Mouse (Mus musculus): ENCODE results near the gene Mbnl2. TPM values are rescaled to one million over a fixed set of nuclear protein-coding genes. Genes with fewer than 3 reads are reported as not detected.

Mbnl2 gene
- total RNA-seq, 2 experiments from 2014 or later: 248 to 251 TPM

DNA sequence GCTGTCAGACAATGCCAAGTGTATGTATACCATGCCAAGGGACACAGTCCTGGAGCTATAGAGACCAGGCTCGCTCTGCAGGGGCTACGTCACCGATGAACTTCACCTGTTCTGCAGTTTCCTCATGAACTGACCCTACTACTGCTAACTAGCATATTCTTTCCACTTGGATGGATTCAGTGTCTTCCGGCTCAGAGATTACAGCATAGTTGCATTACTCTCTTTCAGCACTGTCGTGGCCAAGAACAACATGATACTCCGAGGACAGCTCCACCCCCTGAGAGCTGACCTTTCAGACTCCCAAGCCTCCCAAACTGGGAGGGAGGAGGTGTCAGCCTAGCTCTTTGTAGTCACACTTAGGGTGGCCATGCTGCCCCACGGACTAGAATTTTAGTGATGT is 60.9 kb downstream of the Mbnl2 start:
- peak overlapping the region; percentile 45; the same call in 1 of the 2 replicates for H3K27ac ChIP-seq
- intact Hi-C loops (cut with DNase I): no loop called here

DNA sequence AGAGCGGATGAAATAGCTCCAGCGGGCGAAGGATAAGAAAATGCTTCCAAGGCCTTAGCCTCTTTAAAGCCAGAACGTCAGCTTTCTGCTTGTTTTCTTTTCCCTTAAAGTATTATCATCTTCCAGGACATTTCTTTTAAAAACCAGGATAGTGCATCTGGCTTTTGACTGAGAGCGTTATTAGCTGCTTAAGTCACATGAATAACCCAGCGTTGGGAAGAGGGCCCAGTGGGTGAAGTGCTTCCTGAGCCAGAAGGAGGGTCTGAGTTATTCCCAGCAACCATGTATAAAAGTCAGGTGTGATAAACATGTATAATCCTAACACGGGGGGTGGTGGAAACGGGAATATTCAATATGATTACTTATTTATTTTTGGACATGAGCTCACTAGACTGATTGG is 61.4 kb downstream of the Mbnl2 start:
- intact Hi-C loops (cut with DNase I): no loop called here
- DNase-seq (ENCODE audit: extremely low spot score in 1 of 2, low spot score in 2 of 2): no peak
- peak overlapping the region; percentile 45; the same call in 1 of the 2 replicates for H3K27ac ChIP-seq
- TF ChIP-seq CTCF (IDR thresholded peaks at IDR 0.05): no peak
- H3K4me3 ChIP-seq: no peak overlapping the region

More for the DNA sequence above, 60.9 kb downstream of the Mbnl2 start:
- no peak for DNase-seq (ENCODE audit: extremely low spot score in 1 of 2, low spot score in 2 of 2)
- no peak overlapping the region for H3K4me3 ChIP-seq
- no peak for TF ChIP-seq CTCF (IDR thresholded peaks at IDR 0.05)

DNA sequence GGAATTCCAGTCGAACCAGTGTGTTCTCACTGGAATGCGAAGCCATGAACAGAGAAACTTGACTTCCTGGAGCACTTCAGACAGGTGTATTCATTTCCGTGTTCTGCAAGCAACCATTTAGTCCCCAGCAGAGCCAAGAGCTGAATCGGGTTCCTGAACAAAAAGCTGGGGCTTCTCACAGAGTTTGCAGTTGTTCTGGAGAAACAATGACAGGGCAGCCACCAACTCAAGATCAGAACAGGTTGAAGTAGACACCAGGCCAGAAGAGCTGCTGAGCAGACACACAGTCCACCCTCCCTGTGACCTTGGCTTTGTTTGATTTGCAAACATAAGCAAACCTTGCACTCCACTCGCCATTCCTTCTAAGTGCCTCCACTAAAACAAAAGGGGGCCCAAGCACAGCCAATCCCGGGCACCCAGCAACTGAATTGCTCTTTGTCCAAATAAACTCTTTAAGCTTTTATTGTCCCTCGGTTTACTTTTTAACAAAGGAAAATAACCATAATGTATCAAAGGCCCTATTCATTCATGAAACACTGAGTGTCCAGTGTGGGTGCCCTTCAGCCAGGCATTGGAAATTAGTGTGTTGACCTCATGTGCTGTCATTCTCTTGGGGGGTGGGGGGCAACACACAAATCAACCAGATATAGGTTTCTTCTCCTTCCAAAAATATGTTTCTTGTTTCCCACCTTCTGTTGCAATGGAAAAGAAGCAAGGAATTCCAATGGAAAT is 62.4 kb downstream of the Mbnl2 start:
- DNase-seq (ENCODE audit: extremely low spot score in 1 of 2, low spot score in 2 of 2): no peak
- H3K27ac ChIP-seq: peak overlapping the region; percentile 59
- no peak for TF ChIP-seq CTCF (IDR thresholded peaks at IDR 0.05)
- intact Hi-C loops (cut with DNase I): no loop called here
- H3K4me3 ChIP-seq: no peak overlapping the region

DNA sequence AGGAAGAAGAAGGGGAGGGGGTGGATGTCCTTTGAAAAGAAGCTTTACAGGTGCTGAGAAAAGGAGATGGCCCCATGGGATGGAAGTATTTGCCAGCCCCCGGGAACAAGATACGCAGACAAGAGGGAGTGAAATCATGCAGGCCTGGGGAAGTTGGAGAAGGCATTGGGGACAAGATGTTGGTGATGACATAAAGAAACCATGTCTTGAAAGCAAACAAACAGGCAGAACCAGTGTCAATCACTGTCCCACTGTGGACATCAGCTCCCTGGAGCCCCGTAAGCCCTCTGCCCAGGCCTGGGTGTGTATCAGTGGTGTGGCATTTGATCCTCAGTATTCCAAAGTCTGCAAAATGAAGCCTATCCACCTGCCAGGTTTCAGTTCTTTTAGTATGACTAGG is 63.2 kb downstream of the Mbnl2 start:
- Histone ChIP-seq H3K27ac (0 out of 2 replicates have a peak overlapping the region, but pooled peaks have one; percentile 40), H3K4me3 (no peak overlapping the region)
- no peak for DNase-seq (ENCODE audit: extremely low spot score in 1 of 2, low spot score in 2 of 2)
- TF ChIP-seq CTCF (IDR thresholded peaks at IDR 0.05): no peak
- intact Hi-C loops (cut with DNase I): no loop called here

DNA sequence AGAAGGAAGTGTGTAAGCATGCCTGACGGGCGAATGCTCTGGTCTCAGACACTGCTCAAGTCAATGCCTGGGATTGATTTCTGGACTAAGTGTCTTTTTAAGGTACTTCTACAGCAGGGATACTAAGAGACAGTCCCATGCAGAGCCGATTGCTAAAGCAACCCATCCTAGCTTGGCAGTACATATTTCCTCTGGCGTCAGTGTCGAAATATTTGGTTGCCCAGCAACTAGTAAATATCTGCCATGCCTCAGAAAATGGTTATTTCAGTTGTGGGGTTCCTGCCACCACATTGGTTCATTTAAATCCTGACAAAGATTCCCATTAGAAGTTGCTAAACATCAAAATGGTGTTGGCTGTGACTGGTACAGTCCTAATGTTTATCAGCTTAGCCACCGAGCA is 66.4 kb downstream of the Mbnl2 start:
- H3K4me3 ChIP-seq: no peak overlapping the region
- no peak overlapping the region for H3K27ac ChIP-seq
- no peak for DNase-seq (ENCODE audit: extremely low spot score in 1 of 2, low spot score in 2 of 2)
- no peak for TF ChIP-seq CTCF (IDR thresholded peaks at IDR 0.05)
- intact Hi-C loops (cut with DNase I): no loop called here

DNA sequence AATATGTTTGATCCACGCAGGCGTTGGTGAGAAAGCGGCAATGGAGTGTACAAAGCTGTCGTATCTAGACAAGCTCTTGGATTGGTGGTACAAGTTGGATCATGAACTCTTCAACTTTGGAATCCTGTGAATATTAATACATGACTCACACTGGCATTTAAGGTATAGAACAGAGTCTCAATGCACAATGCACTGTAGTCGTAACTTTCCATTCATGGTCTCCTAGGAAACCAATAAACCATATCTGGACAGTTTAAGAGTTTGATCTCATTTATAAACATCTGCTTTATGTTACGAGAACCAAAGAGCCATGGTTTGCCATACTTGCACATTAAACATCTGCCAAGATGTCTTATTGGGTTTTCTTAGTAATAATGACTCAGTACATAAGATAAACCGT is 66.9 kb downstream of the Mbnl2 start:
- no peak for TF ChIP-seq CTCF (IDR thresholded peaks at IDR 0.05)
- Histone ChIP-seq H3K27ac (no peak overlapping the region), H3K4me3 (no peak overlapping the region)
- intact Hi-C loops (cut with DNase I): no loop called here
- no peak for DNase-seq (ENCODE audit: extremely low spot score in 1 of 2, low spot score in 2 of 2)

DNA sequence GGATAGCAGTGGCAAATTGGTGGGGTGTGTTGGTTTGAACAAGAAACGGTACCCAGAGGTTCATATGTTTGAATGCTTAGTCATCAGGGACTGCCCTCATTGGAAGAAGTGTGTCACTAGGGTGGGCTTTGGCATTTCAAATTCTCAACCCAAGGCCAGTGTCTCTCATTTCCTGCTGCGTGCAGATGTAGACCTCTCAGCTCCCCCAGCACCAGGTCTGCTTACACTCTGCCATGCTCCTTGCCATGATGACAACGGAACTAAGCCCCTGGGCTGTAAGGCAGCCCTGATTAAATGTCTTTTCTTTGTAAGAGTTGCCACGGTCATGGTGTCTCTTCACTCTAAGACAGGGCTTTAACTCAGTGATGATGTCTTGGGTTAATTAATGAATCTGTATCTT is 69.2 kb downstream of the Mbnl2 start:
- TF ChIP-seq CTCF (IDR thresholded peaks at IDR 0.05): no peak
- no peak for DNase-seq (ENCODE audit: extremely low spot score in 1 of 2, low spot score in 2 of 2)
- intact Hi-C loops (cut with DNase I): no loop called here
- Histone ChIP-seq H3K4me3 (no peak overlapping the region), H3K27ac (no peak overlapping the region)

DNA sequence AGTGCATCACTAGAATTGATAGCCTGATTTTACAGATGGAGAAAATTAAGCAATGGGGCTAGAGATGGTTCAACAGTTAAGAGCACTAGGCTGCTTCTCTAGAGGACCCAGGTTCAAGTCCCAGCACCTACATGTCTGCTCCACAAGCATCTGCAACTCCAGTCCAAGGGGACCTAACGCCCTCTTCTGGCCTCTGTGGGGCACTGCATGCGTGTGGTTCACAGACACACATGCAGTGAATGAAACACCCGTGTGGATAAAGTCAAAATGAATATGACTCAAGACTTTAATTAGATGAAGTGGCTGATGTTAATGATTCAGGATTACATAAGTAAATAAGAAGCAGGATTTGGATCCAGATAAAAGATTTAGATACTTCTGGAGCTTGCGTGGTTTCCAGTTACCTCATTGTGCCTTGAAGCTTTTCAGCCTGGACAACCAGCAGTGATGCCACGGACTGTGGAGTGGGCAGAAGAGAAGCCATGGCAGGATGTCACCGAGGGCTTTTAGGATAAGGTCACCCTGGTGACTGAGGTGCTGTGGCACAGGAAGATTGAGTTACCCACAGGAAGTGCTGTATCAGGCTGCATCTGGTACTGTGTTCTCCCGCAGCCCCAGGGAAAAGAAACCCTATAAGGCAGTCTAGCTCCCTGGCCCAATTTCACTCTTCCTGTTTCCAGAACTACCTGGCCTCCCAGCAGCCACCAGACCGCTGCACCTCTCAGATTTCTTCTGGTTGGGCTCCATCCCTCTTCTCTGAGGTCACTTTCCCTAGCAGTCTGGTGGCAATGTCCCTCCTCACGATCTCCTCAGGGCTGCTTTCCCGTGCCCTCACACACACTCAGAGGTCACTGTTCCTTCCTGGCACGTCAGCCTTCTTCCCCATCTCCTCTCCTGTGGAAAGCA is 72.2 kb downstream of the Mbnl2 start:
- DNase-seq (ENCODE audit: extremely low spot score in 1 of 2, low spot score in 2 of 2): no peak
- Histone ChIP-seq H3K27ac (no peak overlapping the region), H3K4me3 (no peak overlapping the region)
- peak; percentile 27 for TF ChIP-seq CTCF (IDR thresholded peaks at IDR 0.05)
- intact Hi-C loops (cut with DNase I): no loop called here

DNA sequence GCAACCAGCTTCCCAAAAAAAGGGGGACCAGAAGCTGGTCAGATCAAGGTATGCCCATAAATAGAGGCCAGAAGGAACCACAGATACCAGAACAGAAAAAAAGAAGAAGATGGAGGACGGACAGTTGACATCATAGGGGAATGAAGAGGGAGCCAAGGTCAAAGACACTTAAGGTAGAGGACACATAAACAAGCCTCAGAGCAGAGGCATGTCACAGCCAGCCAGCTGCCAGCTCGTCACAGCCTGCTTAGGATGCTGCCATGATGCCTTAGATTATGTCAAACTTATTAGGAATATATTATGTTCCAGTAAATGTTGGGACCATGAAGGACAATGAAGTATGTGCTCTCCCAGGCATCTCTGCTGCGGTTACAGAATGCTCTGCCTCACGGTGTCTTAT is 73.9 kb downstream of the Mbnl2 start:
- no peak for DNase-seq (ENCODE audit: extremely low spot score in 1 of 2, low spot score in 2 of 2)
- Histone ChIP-seq H3K4me3 (no peak overlapping the region), H3K27ac (no peak overlapping the region)
- no peak for TF ChIP-seq CTCF (IDR thresholded peaks at IDR 0.05)
- intact Hi-C loops (cut with DNase I): no loop called here

DNA sequence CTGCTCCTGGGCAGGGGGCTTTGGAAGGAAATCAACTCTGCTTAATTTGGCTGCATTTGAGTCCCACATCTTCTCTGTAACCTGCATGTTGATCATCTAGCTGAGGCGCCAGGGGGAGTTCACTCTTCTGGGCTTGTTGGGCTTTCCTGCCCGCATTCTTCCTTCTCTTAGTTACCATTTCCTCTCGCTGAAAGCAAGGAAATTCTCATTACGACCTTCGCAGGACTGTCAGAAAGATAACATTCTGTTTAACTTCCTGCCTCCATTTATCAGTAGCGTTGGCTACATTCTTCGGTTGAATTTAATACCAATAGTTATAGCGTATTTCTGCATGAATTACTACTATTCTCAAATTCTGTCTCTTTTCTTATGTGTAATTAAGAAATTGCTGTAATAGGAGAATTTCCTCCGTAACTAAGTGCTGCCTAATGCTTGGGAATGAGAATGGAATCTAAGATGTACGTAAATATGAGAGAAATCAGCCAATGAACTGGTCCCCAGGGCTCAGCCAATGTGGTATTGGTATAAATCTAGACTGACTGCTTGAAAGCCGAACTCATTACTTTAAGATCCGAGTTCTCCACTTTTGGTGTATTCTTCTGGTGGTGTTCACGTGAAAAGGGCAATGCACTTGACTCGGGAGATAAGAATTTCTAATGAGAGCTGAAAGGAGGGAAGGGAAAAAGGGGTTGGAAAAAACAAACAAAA is 76.8 kb downstream of the Mbnl2 start:
- DNase-seq (ENCODE audit: extremely low spot score in 1 of 2, low spot score in 2 of 2): no peak
- Histone ChIP-seq H3K27ac (no peak overlapping the region), H3K4me3 (no peak overlapping the region)
- intact Hi-C loops (cut with DNase I): no loop called here
- TF ChIP-seq CTCF (IDR thresholded peaks at IDR 0.05): no peak

DNA sequence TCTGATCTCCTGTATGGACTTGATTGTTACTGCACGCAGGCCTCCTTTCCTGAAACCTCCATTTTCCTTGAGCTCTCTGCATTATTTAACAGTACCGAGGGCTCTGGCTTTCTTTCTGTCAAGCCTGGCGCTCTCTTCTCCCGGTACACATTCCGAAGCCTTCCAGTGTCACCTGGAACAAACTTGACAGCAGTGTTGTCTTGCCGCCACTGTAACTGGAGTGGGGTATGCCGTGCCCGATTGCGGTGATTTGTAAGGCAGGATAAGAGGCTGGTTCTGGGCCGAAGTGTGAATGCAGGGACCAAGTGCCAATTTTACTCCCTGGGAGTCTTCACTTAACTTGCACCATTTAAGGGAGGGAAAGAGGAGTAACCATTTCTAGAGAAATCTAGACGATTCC is 77.7 kb downstream of the Mbnl2 start:
- Histone ChIP-seq H3K4me3 (no peak overlapping the region), H3K27ac (no peak overlapping the region)
- TF ChIP-seq CTCF (IDR thresholded peaks at IDR 0.05): no peak
- DNase-seq (ENCODE audit: extremely low spot score in 1 of 2, low spot score in 2 of 2): no peak
- intact Hi-C loops (cut with DNase I): no loop called here

DNA sequence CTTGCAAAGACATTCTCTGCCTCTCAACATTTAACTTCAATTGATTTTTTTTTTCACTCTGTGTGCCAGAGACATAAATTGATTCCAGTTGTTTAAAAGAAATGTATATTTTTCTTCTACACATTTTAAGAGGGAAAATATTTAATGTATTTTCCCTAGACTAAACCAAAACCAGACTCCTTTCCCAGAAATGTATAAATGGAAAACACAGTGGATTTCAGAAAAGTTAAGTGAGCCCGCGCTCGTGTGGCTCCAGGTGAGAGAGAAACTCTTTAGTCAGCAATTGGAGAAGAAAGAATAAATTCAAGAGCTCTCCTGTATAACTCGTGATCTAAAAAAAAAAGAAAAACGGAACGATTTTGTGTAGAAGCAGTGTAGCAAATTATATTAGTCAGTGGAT is 79.1 kb downstream of the Mbnl2 start:
- intact Hi-C loops (cut with DNase I): no loop called here
- DNase-seq (ENCODE audit: extremely low spot score in 1 of 2, low spot score in 2 of 2): no peak
- H3K4me3 ChIP-seq: no peak overlapping the region
- no peak for TF ChIP-seq CTCF (IDR thresholded peaks at IDR 0.05)
- no peak overlapping the region for H3K27ac ChIP-seq
